Mouse (Mus musculus): ENCODE measurements around the gene Rcn1.

DNA sequence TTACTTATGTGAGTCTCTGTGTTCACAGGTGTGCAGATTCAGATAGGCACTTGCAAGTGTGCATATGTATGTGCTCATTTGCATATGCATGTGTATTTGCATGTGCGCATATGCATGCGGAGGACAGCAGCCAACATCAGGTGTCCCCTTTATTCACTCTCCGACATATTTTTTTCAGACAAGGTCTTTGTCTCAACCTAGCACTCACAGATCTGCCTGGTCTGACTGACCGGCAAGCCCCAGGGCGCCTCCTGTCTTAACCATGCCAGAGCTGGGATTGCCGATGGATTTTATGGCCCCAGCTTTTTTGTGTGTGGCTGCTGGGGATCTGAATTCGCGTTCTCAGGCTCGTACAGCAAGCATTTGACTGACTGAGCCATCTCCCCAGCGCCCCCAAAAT, 28.9 kb downstream of the Rcn1 start:
- TF ChIP-seq CTCF (IDR thresholded peaks at IDR 0.05; ENCODE audit: borderline replicate concordance, control insufficient read depth, extremely low read depth, insufficient read depth, low read length, poor library complexity): no peak
- TF ChIP-seq POLR2A (IDR thresholded peaks at IDR 0.05; ENCODE audit: control insufficient read depth, extremely low read depth, insufficient read depth, low read length, poor library complexity): no peak
